Mouse (Mus musculus): ENCODE results near the gene Phlpp1.

- TF ChIP-seq GATA1 (IDR thresholded peaks at IDR 0.05; ENCODE audit: borderline replicate concordance, low read length) (no peak), FLI1 (IDR thresholded peaks at IDR 0.05; ENCODE audit: low read length) (no peak)
These were observed 60.4 kb downstream of the Phlpp1 start for GRCm38 (mm10) chr1:106231805-106232459.
